Mouse (Mus musculus): ENCODE measurements at regions not wholly inside any gene's neighbourhood (a gene's known extent, or its start where the extent isn't known, plus 50 kb on each side); places are given as distances from the start of the nearest gene placed in this dataset.
A peak's percentile ranks its signal among the peaks of the same experiment; 100 is the strongest.

DNA sequence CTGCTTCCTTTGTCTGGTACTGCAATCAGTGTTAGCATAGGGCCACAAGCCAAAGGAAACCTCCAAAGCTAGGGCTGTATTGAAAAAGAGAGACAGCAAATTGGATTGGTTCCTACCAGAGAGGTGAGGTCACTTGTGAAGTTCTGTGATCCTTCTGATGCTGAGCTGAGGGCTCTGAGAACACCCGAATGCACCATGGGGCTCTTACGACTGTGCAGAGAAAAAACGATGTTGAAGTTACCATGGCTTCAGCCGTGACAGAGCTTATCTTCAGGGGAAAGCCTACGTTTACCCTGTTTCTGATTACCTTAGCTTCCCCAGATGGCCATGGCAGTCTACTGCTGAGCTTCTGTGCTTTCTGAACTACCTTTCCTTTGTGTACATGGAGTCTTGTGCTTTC, 53.9 kb upstream of the Fmo9 start:
- DNase-seq: no peak

- DNase-seq: peak; percentile 32
Measured at GRCm38 (mm10) chr1:166738029-166738428, 56.4 kb upstream of the Fmo9 start.

DNA sequence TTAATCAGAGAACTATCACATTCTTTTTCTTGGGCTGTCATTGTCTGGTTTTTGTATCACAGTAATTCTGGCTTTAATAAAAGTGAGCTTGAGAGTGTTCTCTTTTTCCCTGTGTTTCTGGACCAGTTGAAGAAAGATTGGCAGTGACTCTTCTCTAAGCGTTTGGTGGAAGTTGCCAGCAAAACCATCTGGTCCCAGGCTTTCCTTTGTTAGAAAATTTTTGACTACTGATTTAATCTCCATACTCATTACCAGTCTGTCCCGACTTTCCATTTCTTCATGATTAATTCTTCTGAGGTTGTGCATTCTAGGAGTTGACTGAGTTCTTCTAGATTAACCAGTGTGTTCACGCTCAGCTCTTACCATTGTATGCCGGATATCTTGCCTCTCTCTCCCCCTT, 68.6 kb upstream of the Fmo9 start:
- DNase-seq: peak; percentile 19

- no peak for DNase-seq
Measured at GRCm38 (mm10) chr1:166750777-166751176, 69.1 kb upstream of the Fmo9 start.

- no peak for DNase-seq
Measured at GRCm38 (mm10) chr1:166751436-166751835, 69.8 kb upstream of the Fmo9 start.

GRCm38 (mm10) chr1:166752990-166753709, 71.5 kb upstream of the Fmo9 start:
- peak; percentile 16 for DNase-seq

DNA sequence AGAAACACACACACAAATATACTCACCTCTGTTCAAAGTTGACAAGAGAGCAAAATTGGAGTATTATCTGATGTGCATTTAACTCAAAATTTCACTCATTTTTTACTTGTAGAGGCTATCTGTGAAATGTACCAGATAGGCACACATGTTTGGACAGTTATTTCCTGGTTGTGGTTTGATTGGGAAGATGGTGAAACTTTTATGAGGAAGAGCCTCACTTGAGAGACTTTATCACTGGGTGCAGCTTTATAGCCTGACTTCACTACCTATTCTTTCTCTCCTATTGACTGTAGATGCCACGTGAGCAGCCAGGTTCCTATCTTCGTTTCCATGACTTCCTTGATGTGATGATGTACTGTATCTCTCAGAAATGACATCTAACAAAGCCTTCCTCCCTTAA, 77.3 kb upstream of the Fmo9 start:
- DNase-seq: no peak

DNA sequence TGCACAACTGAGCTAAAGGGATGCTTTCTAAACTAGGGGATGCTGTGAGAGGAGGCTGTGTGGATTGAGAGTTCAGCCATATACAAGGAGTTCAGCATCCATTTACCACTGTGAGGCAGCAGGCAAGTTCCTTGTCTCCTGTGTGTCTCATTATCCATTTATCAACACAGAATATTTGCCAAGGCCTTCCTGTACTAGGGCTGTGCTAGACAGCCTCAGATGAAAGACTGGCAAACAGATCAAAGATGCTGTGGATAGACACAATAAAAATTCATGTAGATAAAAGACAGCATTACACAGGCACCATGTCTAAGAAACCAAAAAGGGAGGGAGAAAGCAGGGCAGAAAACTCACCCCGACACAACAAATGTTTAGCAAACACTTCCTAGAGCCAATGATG, 91.5 kb upstream of the Fmo9 start:
- DNase-seq: no peak

- DNase-seq: peak; percentile 22
Measured at GRCm38 (mm10) chr1:166782106-166782505, 100.5 kb upstream of the Fmo9 start.

GRCm38 (mm10) chr1:166787945-166788344, 106.3 kb upstream of the Fmo9 start:
- no peak for DNase-seq

DNA sequence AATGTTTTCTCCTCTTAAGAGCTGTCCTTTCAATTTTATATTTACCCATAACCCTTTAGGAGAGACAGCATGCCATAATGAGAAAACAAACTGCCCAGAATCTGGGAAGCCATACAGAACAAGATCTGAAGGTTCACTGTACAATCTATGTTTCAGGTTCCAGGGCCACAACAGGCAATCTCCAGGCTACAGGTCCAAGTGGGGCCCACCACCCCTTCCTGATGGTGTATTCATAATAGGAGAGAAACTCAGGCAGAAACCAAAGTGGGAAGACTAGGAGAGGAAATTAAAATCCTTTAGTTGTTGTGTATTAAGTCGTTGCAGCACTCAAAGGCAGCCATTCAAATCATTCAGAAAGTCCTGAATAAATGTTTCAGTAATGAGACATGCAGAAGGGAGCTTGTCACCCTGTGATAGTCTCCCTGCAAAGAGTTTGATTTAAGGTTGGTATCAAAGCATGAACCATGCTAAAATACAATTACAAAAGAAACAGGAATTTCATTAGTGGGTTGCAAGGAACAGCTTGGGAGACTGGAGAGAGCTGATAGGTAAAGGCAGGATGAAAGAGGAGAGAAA, 107.3 kb upstream of the Fmo9 start:
- DNase-seq: no peak

DNA sequence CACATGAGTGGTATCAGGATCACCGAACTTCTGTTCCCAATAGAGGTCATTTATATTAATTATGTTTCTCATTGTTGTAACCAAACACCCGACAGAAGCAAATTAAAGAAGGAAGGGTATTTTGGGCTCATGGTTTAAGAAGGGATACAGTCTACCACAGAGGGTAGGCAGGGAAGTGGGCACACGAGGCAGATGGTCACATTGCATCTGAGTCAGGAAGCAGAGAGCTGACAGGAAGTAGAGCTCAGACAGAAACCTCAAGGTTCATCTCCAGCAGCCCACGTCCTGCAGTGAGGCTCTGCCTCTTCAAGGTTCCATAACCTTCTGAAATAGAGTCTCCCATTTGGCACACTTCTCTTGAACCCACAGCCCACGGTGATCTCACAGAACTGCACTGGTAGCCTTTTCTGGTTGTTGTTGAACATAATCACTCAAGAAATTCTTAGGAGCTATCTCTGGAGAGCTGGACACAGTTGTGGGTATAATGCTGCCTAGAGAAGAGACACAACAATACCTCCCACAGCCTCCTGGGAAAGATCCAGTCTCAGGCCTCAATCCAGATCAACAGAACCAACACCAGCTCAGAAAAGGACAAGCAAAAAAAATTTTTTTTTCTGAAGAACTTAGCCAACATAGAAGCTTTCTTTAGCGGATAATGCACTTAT, 111.5 kb upstream of the Fmo9 start:
- no peak for DNase-seq

DNA sequence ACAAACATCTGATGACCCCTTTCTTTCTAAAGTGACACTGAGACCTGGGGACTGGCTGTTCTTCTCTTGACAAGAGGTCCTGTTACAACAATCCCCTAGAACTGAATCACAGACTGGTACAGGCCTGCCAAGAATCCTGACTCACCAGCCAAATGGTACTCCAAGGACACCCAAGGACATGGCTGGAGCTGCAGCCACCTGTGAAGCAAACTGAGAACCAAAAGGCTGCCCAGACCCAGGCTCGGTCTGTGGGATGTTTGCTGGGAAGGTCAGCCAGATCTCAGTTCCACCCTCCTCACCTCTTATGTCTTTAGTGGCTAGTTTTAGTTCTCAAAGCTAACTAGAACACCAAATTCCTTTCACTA, 112.1 kb upstream of the Fmo9 start:
- DNase-seq: no peak

DNA sequence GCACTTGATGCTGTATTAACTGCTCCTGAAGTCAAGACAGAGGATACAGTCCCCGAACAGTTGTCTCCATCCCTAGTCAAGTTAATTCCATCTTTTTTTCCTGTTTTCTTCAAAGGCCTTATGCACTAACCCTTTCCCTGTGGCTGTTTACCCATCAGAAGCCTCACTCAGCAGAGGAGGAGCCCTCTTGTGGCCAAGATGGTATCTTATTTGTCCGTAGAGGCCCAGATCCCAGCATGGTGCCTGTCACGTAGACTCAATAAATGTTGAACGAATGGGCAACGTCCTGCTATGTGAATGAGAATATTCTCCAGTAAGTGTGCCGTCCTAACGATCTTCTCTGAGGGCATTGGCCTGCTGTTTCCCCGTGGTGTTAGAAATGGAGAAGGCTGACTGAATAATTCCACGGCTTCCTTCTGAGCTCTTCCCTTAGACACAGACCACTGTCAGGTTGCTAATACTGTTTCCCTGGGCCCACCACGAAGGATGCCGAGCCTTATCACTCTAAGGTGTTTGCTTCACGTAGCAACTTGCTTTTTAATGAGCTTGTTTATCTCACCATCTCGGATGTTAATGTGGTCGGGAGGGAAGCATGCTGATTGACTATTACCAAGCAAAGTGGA, 113.1 kb upstream of the Fmo9 start:
- DNase-seq: peak; percentile 8

DNA sequence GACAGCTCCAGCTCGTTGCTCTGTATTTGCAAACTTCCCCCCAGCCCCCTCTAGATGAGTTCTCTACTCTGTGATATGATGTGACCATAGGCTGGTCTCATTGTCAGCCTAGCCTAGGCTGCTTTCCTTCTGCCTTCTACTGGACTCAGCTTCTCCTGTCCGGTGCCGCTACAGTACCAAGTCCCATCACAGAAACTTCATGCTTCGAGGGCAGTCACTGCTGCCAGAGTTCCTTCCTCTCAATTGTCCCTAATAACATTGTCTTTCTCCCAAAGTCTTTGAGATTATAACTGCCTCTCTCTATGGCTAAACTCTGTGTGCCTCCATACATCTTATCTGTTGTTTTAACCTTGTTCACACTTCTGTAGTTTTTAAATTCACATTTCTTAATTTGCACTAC, 114.0 kb upstream of the Fmo9 start:
- DNase-seq: no peak

GRCm38 (mm10) chr1:166796362-166796925, 114.8 kb upstream of the Fmo9 start:
- DNase-seq: peak; percentile 9

GRCm38 (mm10) chr1:166796931-166797330, 115.3 kb upstream of the Fmo9 start:
- no peak for DNase-seq

DNA sequence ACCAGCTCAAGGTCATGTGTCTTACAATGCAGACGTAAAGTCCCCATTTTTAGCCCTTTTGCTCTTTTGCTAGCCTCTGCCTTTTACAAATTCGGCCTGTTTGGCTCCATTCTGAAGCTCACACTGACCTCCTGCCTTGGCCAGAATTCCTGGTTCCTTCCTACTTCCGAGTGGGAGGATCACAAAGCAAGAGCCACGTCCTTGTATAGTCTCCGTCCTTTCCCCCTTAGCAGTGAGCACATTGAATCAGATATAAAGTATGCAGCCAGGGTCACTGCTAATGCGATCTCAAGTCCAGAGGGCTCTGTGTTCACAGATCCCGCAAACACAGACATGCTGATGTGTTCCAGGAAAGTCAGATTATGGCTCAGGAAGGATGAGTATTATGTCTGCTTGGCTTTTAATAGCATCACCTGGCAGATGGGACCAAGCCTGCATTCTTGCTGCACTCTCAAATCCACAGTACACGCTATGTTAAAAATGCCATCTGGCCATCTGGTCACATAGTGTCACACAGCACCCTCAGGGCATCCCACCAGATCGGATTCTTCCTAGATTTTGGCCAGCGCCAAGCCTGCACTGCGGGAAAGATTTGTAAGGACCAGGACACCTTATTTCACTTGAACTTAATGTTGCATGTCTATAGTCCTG, 119.4 kb upstream of the Fmo9 start:
- DNase-seq: no peak

DNA sequence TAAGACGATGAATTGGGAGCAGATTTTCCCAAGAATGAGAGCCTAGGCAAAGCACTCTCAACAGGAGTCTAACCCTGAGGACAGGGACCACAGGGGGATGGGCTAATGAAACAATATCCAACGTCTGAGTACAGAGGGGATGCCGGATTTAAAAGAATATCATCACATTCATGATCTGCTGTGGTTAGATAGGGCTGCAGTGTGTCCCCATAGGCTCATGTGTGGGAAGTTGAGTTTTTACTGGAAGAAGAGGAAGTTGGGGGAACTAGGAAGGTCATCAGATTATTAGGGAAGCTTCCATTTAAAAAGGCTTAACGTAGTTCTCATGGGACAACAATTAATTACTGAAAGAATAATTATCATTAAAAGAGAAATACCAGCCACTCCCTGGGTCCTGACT, 120.3 kb upstream of the Fmo9 start:
- DNase-seq: no peak

GRCm38 (mm10) chr1:166803928-166804327, 122.3 kb upstream of the Fmo9 start:
- no peak for DNase-seq

GRCm38 (mm10) chr1:166804333-166804732, 122.7 kb upstream of the Fmo9 start:
- DNase-seq: no peak

- no peak for DNase-seq
Measured at GRCm38 (mm10) chr1:166807163-166807945, 125.7 kb upstream of the Fmo9 start.
